Mouse (Mus musculus): ENCODE measurements at regions not wholly inside any gene's neighbourhood (a gene's known extent, or its start where the extent isn't known, plus 50 kb on each side); places are given as distances from the start of the nearest gene placed in this dataset.
A peak's percentile ranks its signal among the peaks of the same experiment; 100 is the strongest.

GRCm38 (mm10) chr17:51683318-51683717, 149.8 kb downstream of the Satb1 start:
- intact Hi-C loops (cut with DNase I): no loop called here
- no peak for DNase-seq

- DNase-seq: no peak
Observed at GRCm38 (mm10) chr17:51682368-51682767, 150.7 kb downstream of the Satb1 start.

DNA sequence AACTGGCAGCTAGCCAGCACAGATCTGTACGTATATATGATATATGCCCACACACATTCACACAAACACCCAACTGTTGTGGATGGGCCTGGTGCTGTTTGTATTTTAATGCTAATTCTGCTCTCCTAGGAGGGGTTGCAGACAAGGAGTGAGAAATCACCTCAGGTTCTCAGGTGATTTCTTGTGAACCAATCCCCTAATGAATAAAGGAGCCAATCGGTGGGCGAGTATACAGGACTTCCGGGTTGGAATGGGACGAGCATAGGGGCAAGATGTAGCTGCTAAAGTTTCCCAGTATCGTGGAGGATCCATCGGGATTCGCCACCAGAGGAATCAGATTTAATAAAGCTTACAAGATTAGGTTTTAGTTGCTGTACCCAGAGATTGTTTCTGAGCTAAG, 155.6 kb downstream of the Satb1 start:
- no peak for DNase-seq
- intact Hi-C loops (cut with DNase I): no loop called here

More at GRCm38 (mm10) chr17:51682368-51682767, 150.7 kb downstream of the Satb1 start:
- intact Hi-C loops (cut with DNase I): no loop called here

DNA sequence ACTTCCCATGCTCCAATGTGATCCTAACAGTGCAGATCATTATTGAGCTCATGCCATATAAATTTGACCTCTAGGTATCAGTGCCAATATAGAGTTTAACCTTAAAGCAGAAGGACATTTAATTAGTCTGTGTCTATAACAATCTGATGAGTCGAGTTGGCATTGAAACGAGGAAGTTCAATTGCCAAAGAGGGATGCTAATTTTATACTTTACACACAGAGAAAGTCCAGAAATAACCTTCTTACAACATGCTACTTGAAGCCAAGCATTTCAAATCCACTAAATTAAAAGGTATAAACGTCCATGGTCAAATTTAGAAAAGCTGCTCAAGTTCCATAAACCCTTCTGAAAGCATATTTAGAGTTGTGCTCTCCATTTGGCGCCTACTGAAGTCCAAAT, 174.7 kb downstream of the Satb1 start:
- no peak for DNase-seq
- intact Hi-C loops (cut with DNase I): no loop called here

GRCm38 (mm10) chr17:51653881-51654280, 179.2 kb downstream of the Satb1 start:
- DNase-seq: no peak
- intact Hi-C loops (cut with DNase I): no loop called here

- intact Hi-C loops (cut with DNase I): no loop called here
- no peak for DNase-seq
Observed at GRCm38 (mm10) chr17:51651880-51652279, 181.2 kb downstream of the Satb1 start.

DNA sequence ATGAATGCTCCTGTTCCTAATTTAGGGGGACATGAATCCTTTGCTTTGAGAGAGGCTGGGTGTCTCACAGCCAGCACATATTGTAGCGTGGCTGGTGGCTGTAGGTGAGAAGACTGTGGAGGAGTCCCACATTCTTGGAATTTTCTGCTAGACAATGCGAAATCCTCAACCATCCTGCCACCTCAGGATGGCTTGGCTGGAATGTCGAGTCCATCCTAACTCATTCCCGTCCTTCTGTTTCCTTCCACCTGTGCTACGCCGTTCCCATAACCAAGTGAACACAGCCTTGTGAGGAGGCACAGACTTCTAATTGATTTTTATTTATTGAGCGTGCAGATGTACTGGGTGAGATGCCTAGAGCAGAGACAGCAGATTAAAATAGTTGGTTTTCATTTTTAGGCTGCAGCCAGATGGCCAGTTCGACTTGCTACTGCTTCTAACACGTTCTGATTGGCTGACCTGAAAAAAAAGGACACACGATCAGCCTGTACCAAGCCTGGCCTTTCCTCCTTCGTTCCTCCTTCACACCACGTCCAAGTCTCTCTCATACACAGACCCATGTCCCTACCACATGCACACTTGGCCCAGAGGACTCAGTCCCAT, 183.8 kb downstream of the Satb1 start:
- intact Hi-C loops (cut with DNase I): no loop called here
- DNase-seq: no peak

DNA sequence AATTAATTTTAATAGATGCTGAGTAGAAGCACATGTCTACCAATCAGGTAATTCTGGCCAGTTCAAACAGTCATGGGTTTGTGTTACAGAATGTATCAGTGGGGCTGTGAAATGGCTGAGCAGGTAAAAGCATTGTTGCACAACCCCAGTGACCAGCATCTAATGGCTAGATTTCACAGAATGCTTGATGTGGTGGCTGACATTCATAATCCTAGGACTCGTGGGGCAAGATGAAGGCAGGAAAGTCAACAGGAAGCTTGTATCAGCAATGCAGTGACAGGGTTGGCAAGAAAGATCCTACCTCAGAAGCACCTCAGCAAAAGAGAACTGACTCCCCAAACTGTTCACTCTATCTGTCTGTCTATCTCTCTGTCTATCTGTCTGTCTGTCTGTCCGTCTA, 186.7 kb downstream of the Satb1 start:
- intact Hi-C loops (cut with DNase I): no loop called here
- DNase-seq: no peak

DNA sequence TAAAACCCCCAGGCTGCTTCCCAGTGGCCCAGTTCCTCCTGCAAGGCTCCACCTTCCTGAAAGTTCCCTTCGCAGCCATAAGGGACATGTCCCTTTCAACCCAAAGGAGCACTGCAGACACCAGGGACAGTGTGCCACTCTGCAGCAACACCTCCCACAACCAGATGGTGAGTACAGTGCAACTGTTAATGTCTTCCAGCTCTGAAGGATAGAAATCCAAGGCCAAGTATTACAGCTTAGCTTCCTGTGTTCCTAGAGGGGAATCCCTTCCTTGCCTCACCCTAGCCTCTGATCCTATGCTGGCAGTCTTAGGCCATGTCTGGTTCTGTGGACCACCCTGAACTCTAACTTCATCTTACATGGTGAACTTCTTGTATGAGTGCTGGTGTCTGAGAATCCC, 187.2 kb downstream of the Satb1 start:
- DNase-seq: no peak
- intact Hi-C loops (cut with DNase I): no loop called here

DNA sequence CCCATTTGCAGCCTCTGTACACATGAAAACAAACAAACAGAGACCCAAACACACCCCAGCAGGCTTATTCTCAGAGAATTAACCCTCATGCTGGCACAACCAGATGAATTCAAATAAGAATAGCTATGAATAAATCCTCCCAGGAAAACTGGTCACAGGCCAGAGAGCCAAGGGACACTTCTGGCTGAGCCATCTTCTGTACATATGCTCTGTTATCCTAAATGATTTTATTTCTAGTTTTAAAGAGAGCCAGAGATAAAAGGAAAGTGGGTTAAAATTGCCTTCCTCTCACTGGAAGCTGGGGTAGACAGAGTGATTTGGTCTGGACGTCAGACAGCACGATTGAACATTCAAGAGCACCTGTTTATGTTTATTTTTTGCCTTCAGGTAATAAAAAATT, 190.4 kb downstream of the Satb1 start:
- no peak for DNase-seq
- intact Hi-C loops (cut with DNase I): no loop called here

GRCm38 (mm10) chr17:51635913-51636312, 197.2 kb downstream of the Satb1 start:
- no peak for DNase-seq
- intact Hi-C loops (cut with DNase I): no loop called here

DNA sequence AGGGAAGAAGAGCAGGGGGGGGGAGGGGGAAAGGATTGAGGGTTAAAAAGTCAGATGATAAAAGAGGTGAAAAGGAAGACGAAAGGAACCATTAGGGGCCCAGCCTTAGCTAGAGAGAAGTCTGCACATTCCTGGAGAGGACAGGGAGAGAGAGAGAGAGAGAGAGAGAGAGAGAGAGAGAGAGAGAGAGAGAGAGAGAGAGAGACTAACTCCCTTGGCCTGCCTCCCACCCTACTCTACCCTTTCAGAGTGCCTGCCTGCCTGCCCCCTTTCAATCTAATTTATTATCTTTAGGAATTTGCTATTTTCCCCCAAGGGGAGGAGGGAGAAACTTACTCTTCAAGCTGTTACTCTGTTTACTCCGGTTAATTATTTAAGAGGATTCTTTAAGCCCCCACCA, 201.5 kb downstream of the Satb1 start:
- intact Hi-C loops (cut with DNase I): no loop called here
- DNase-seq: no peak

GRCm38 (mm10) chr17:51620528-51620927, 212.6 kb downstream of the Satb1 start:
- peak; percentile 35 for DNase-seq
- intact Hi-C loops (cut with DNase I): no loop called here

DNA sequence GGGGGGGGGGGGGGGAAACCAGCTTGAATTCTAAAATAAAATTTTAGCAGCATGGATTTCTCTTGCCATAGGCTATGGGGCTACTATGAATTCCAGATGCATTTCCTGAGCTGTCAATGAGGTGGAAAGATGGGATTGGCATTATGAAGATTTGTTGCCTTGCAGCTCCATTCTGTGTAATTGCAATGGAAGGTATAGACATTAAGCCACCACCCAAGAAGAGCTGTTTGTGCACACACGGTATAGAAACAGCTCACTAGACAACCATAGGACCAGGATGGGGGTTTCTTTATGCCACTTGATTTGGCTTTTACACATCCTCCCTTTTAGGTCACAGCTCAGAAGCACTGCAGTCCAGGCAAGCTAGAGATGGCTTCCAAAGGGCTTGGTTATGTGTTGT, 247.8 kb downstream of the Satb1 start:
- intact Hi-C loops (cut with DNase I): no loop called here
- DNase-seq: no peak

DNA sequence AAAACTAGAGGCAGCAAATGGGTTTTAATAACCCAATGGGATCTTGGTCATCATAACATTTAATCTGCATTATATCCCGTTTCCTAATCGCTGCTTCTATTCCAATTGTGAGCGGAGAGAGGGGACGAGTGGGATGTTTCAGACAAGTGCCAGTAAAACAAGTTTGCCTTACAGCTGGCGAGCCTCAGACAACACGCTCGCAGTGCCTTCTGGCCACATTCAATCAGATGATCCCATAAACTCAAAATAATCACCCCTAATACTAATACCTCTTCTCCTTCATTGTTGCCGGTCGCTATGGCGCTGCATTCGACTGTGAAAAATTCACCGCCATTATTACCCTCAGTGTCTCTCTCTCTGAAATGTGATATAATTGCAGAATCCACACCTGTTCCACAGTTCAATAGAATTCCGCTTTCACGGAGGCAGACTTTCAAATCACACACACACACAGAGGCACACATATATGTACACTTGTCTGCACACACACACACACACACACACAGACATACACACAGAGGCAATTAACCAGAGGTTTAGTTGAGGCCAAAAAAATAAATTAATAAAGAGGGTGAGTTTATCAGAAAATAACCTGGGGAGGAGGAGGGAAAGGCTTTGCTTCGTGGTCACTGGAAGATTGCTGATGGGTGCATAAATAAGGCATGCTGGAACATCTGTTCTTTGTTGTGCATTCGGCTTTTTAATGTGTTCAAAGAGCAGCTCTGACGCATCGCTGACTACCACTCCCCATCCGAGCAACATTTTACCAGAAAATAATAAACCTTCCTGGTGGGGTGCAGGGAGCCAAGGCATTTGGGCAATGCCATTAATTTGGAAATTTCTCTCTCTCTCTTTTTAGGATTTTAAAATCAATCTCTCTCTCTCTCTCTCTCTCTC, 248.9 kb downstream of the Satb1 start:
- DNase-seq: no peak
- intact Hi-C loops (cut with DNase I): no loop called here

DNA sequence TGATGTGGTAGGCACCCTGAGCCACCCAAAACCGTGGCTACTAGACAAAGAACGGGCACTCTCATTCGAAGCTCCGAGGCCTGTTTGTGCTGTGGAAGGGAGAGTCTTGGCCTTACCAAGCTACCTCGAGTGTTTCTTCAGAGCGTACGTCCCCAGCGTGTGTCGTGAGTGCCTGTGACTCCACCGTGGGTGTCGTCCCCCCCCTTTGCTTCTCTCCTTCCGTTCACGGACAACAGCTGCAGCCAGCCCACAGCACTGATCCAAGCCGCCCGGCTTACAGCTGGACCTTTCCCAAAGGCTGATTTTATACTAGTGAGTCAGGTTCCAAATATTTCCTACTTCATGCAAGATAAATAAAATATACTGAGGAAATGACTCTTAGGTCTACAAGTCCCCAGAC, 249.8 kb downstream of the Satb1 start:
- intact Hi-C loops (cut with DNase I): no loop called here
- DNase-seq: no peak

GRCm38 (mm10) chr17:51555854-51556253, 277.2 kb downstream of the Satb1 start:
- intact Hi-C loops (cut with DNase I): no loop called here
- DNase-seq: no peak

DNA sequence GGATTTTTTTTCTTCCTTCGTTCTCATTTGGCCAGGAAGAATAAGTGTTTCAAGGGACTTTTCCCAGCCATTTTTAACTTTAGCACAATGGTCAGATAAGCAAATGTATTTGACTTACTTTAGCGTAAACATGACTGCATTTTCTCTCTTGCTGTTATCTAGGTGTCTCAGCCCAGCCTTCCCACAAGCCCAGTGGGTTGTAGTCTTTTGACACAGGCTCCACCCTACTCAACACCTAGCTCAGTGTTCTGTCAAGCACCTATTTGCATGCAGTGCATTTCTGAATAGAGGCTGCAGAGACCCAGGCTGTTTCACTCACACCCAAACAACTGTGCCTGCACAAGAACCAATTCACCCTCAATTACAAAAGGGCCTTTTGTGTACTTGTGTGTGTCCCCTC, 278.6 kb downstream of the Satb1 start:
- intact Hi-C loops (cut with DNase I): no loop called here
- DNase-seq: no peak

DNA sequence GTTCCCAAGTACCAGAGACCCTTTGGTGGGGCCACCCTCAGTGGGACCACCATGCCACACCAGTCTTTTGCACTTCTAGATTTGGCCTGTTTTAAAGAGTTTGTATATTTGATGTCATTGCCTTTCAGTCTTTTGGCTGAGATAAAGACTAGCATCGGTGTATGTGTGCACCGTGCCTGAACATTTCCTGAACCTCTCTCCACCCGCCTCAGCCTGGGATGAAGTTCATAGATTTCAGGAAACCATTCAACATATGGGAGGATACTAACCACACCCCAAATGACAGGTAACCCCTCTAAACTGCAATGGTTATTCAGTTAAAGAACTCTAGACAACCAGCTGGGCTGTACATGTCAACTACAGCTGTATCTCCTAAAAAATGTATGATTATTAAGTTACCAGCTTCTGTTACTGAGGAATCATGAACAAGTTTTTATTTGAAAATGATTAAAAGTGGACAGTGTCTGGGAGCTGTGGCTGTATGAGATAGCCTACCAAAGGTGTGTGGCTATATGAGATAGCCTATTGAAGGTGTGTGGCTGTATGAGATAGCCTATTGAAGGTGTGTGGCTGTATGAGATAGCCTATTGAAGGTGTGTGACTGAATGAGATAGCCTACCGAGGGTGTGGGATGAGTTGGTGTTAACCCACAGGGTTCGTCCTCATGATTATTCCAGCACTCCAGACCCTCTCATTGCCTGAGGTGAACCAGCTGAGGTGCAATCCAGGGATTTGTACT, 280.6 kb downstream of the Satb1 start:
- DNase-seq: no peak
- intact Hi-C loops (cut with DNase I): no loop called here

DNA sequence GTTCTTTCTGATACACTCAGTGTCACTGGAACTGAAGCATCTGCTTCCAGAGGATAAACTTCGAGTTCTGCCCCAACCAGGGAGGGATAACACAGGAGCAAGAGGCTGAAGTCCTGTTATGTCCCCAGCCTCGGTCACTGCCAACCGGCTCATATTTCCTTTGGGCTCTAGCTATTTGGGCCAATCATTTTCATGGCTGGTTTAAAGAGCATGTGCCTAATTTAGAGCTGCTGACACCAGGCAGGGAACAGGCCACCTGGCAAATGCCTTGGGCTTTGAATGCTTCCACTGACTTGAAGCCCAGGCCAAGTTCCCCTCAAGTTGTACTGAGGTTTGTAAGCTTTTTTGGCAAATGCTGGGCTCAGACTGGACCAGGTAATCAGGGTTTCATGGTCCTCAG, 286.1 kb downstream of the Satb1 start:
- peak; percentile 8 for DNase-seq
- intact Hi-C loops (cut with DNase I): no loop called here

GRCm38 (mm10) chr17:51542544-51542943, 290.5 kb downstream of the Satb1 start:
- no peak for DNase-seq
- intact Hi-C loops (cut with DNase I): no loop called here

GRCm38 (mm10) chr17:51534678-51535077, 298.4 kb downstream of the Satb1 start:
- intact Hi-C loops (cut with DNase I): no loop called here
- peak; percentile 19 for DNase-seq

Measured in left cerebral cortex, postnatal 4 days (tissue).